Mouse (Mus musculus): ENCODE measurements around the gene Kif5a.

Kif5a gene

DNA sequence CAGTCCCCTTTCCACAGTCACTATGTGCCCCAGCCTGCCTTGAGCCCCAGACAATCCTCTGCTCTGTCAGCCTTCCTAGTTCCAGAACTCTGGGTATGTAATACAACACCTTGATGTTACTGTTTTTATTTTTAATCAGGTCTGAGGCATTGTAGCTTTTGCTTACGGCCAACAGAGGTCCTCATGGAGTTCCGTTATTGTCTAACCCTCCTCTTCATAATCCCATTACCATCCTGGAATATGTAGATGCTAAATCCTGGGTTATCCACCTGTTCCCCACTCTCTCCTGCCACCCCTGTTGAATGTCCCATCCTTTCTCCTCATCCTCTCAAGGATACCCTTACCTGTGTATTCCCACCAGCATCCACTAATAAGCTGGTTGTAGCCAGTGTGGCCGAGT, 86.9 kb downstream of the Kif5a start:
- no peak for DNase-seq (ENCODE audit: low spot score in 2 of 2)

Data from urinary bladder, adult 18-20 months (tissue).